Mouse (Mus musculus) B cell, adult 2 months (primary cell): ENCODE measurements around the gene Akap4.

Source experiments
- DNase-seq, 2 experiments: peaks; one replicate each; pipeline ENCODE4 v3.0.0; 2022

Gene Akap4

GRCm38 (mm10) chrX:7067219-7067618 is at the start of gene Akap4:
Gene Akap4, plus strand, starts transcription at chrX:7067519.
- no peak for DNase-seq

GRCm38 (mm10) chrX:7041519-7041918 is 25.8 kb upstream of the Akap4 start, which contains the start of gene Ccnb3:
Gene Ccnb3, minus strand, starts transcription at chrX:7041619.
- no peak for DNase-seq

- DNase-seq = no peak
These were observed 10.3 kb upstream of the Akap4 start for GRCm38 (mm10) chrX:7057056-7057455.

- no peak for DNase-seq
These were observed 9.7 kb upstream of the Akap4 start for GRCm38 (mm10) chrX:7057634-7058033.

GRCm38 (mm10) chrX:7064109-7064508 is 3.2 kb upstream of the Akap4 start:
- DNase-seq = no peak

- DNase-seq = no peak
These were observed 683 bp downstream of the Akap4 start for GRCm38 (mm10) chrX:7068002-7068401.

- DNase-seq = no peak
These were observed 12.6 kb downstream of the Akap4 start for GRCm38 (mm10) chrX:7079820-7080429.

GRCm38 (mm10) chrX:7085878-7086277 is 18.6 kb downstream of the Akap4 start:
- peak in 1 of 2 experiments; percentile 0 for DNase-seq

- no peak for DNase-seq
These were observed 23.0 kb downstream of the Akap4 start for GRCm38 (mm10) chrX:7090323-7090722.

GRCm38 (mm10) chrX:7102280-7102679 is 35.0 kb downstream of the Akap4 start:
- DNase-seq = no peak

- no peak for DNase-seq
These were observed 47.6 kb downstream of the Akap4 start for GRCm38 (mm10) chrX:7114885-7115284.

- DNase-seq = no peak
These were observed 54.4 kb downstream of the Akap4 start for GRCm38 (mm10) chrX:7121618-7122280.
